Mouse (Mus musculus) lung, postnatal 10 days (tissue): Measurements from ENCODE around the gene Rfng.
A peak's percentile ranks its signal among the peaks of the same experiment; 100 is the strongest.
"Not testable (repeated sequence)": the region's sequence is repeated elsewhere in the genome, so short reads cannot be mapped to it uniquely, and the experiment has no call there.

ENCODE experiments used
- DNase-seq: peaks from one replicate; pipeline ENCODE4 v3.0.0; 2021

The Rfng gene

GRCm38 (mm10) chr11:120808010-120808409, 24.0 kb upstream of the Rfng start:
- DNase-seq, result no peak

GRCm38 (mm10) chr11:120805375-120806298, 21.6 kb upstream of the Rfng start:
- no peak for DNase-seq

- DNase-seq, result no peak
Measured at GRCm38 (mm10) chr11:120804769-120805168, 20.8 kb upstream of the Rfng start.

GRCm38 (mm10) chr11:120804274-120804673, 20.3 kb upstream of the Rfng start:
- no peak for DNase-seq

GRCm38 (mm10) chr11:120800061-120800904, 16.3 kb upstream of the Rfng start:
- peak; percentile 96 for DNase-seq

GRCm38 (mm10) chr11:120799316-120799890, 15.4 kb upstream of the Rfng start:
- peak; percentile 58 for DNase-seq

- peak; percentile 43 for DNase-seq
Measured at GRCm38 (mm10) chr11:120798244-120798643, 14.2 kb upstream of the Rfng start.

- no peak for DNase-seq
Measured at GRCm38 (mm10) chr11:120796614-120796946, 12.6 kb upstream of the Rfng start.

- DNase-seq, result peak; percentile 98
Measured at GRCm38 (mm10) chr11:120795756-120796613, 12.0 kb upstream of the Rfng start, which contains the start of gene Dus1l. TSS of gene Dus1l (minus strand) at chr11:120796403.

- no peak for DNase-seq
Measured at GRCm38 (mm10) chr11:120792652-120793051, 8.6 kb upstream of the Rfng start.

GRCm38 (mm10) chr11:120789810-120790209, 5.8 kb upstream of the Rfng start:
- no peak for DNase-seq

- DNase-seq, result no peak
Measured at GRCm38 (mm10) chr11:120789355-120789754, 5.3 kb upstream of the Rfng start.

GRCm38 (mm10) chr11:120788460-120788859, 4.5 kb upstream of the Rfng start:
- DNase-seq, result not testable (repeated sequence)

- no peak for DNase-seq
Measured at GRCm38 (mm10) chr11:120785145-120785544, 1.1 kb upstream of the Rfng start.

- no peak for DNase-seq
Measured at GRCm38 (mm10) chr11:120783426-120784063, 462 bp downstream of the Rfng start.

- DNase-seq, result not testable (repeated sequence)
Measured at GRCm38 (mm10) chr11:120781361-120781760, 2.6 kb downstream of the Rfng start.

GRCm38 (mm10) chr11:120779876-120780275, 4.1 kb downstream of the Rfng start:
- no peak for DNase-seq

- DNase-seq, result no peak
Measured at GRCm38 (mm10) chr11:120777123-120777522, 6.9 kb downstream of the Rfng start.

- peak; percentile 96 for DNase-seq
Measured at GRCm38 (mm10) chr11:120775774-120776469, 8.1 kb downstream of the Rfng start.

- DNase-seq, result no peak
Measured at GRCm38 (mm10) chr11:120773463-120774190, 10.4 kb downstream of the Rfng start.
